Mouse (Mus musculus): ENCODE measurements at regions not wholly inside any gene's neighbourhood (a gene's known extent, or its start where the extent isn't known, plus 50 kb on each side); places are given as distances from the start of the nearest gene placed in this dataset.
"Not testable (repeated sequence)": the region's sequence is repeated elsewhere in the genome, so short reads cannot be mapped to it uniquely, and the experiment has no call there.

DNA sequence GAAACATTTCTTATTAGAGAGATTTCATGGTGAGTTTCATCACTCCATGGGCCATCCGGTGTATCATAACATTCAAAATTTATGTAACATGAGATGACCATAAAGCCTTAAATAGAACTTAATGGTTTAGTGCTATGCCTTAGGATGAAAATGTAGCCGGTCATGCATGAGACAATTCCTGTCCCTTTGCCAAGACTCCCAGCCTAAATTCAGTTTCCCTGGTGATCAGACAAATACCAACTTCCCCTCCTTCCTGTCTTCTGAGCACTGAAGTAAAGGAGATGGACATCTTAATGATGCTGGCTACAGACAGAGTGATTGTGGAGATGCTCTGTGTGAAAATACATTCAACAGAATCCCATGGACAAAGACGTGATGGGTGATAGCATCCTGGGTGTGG, 322.7 kb downstream of the Ets1 start:
- 60% methylated on average over 3 of the region's 3 CpGs for WGBS (ENCODE audit: insufficient replicate concordance)
- ATAC-seq (ENCODE audit: insufficient read depth): no peak
- Histone ChIP-seq H3K36me3 (replicated peaks) (no peaks in the 10 kb centered on the region), H3K27ac (replicated peaks) (no peak overlapping the region), H3K4me2 (no peak overlapping the region), H3K4me1 (replicated peaks) (no peaks in the 10 kb centered on the region), H3K4me3 (replicated peaks) (no peak overlapping the region), H3K9me3 (replicated peaks) (no peaks in the 10 kb centered on the region), H3K9ac (no peak overlapping the region), H3K27me3 (no peaks in the 10 kb centered on the region)

DNA sequence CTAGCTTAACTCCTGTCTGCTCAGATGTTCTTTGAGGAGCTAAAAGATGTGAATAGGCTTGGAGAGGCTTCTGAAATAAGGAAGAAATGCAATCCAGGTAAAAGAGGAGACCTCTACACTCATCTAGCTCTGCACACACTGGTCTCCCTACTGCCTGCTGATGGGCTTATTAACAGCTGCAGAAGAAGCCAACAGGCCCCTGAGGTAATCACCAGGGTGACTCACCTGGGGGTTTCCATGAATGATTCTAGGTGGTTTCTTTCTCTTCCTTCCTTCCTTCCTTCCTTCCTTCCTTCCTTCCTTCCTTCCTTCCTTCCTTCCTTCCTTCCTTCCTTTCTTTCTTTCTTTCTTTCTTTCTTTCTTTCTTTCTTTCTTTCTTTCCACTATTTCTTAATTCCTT, 323.4 kb downstream of the Ets1 start:
- H3K36me3 ChIP-seq (replicated peaks); H3K9me3 ChIP-seq (replicated peaks); H3K27ac ChIP-seq (replicated peaks); H3K4me2 ChIP-seq; H3K4me3 ChIP-seq (replicated peaks); H3K9ac ChIP-seq; ATAC-seq (ENCODE audit: insufficient read depth); H3K27me3 ChIP-seq; H3K4me1 ChIP-seq (replicated peaks): not testable (repeated sequence)

DNA sequence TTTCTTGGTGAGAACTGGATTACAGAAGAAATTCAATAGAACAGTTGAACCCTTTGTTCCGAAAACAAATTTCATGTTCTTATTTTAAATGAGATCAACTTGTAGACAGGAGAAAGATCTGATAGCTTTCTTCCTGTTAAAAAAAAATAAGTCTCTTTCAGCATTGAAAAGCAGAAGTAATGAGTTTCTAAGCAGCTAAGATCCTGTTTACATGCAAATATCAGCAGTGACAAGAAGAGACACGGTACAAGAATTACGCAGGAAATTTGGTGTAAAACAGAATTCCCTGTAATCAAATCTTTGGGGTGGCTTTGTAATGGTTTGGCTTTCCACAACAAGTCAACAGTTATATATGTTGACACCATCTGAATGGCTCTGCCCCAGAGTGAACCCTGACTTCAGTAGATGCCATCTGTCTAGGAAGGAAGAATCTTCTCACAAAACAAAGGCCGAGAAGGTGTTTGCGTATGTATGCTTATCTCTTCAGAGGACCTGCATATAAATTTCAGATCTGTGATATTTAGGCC, 326.7 kb downstream of the Ets1 start:
- Histone ChIP-seq H3K4me1 (replicated peaks) (no peaks in the 10 kb centered on the region), H3K9me3 (replicated peaks) (no peaks in the 10 kb centered on the region), H3K27ac (replicated peaks) (no peak overlapping the region), H3K36me3 (replicated peaks) (no peaks in the 10 kb centered on the region), H3K4me3 (replicated peaks) (no peak overlapping the region), H3K9ac (no peak overlapping the region), H3K4me2 (no peak overlapping the region), H3K27me3 (no peaks in the 10 kb centered on the region)
- 39% methylated on average over 5 of the region's 5 CpGs for WGBS (ENCODE audit: insufficient replicate concordance)
- no peak for ATAC-seq (ENCODE audit: insufficient read depth)

DNA sequence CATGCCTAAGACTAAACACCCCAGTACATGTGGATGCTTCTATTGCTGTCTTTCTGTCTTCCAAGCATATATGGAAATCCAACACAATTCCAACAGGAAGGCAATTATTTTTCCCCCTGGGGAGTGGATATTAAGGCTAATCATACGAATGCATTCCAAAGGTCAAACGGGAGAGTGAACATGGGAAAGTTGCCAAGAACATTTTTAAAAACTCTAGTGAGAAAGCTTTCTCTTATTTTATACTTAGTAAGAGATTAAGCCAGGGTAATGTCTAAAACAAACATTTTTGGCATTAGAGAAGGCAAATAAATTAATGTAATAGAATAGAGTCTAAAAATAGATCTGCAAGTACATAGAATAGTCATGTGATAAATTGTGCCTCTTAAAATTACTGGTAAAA, 332.4 kb downstream of the Ets1 start:
- H3K36me3 ChIP-seq (replicated peaks): no peaks in the 10 kb centered on the region
- WGBS (ENCODE audit: insufficient replicate concordance): 49% methylated on average over 2 of the region's 2 CpGs
- no peaks in the 10 kb centered on the region for H3K27me3 ChIP-seq
- no peak overlapping the region for H3K9ac ChIP-seq
- no peak for ATAC-seq (ENCODE audit: insufficient read depth)
- H3K9me3 ChIP-seq (replicated peaks): no peaks in the 10 kb centered on the region
- H3K4me3 ChIP-seq (replicated peaks): no peak overlapping the region
- no peaks in the 10 kb centered on the region for H3K4me1 ChIP-seq (replicated peaks)
- no peak overlapping the region for H3K4me2 ChIP-seq
- H3K27ac ChIP-seq (replicated peaks): no peak overlapping the region

DNA sequence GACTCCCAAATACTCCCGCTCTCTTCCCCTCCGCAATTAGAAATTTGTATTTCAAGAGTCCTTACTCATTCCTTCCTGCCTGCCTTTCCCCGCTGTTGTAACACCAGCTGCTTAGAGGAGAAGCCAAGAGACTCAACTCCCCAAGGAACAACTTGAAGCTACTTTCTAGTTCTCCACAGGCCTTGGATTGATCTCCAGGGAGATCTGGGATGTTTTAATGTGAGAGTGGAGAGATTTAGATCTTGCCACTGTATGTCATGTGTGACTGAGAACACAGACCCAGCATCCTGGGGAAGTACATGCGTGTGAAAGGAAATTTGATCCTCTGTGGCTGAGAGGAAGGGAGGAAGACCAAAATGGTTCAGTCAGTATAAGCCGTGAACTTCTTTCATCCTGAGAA, 335.4 kb downstream of the Ets1 start:
- no peaks in the 10 kb centered on the region for H3K4me1 ChIP-seq (replicated peaks)
- no peak for ATAC-seq (ENCODE audit: insufficient read depth)
- WGBS (ENCODE audit: insufficient replicate concordance): 72% methylated on average over 5 of the region's 5 CpGs

DNA sequence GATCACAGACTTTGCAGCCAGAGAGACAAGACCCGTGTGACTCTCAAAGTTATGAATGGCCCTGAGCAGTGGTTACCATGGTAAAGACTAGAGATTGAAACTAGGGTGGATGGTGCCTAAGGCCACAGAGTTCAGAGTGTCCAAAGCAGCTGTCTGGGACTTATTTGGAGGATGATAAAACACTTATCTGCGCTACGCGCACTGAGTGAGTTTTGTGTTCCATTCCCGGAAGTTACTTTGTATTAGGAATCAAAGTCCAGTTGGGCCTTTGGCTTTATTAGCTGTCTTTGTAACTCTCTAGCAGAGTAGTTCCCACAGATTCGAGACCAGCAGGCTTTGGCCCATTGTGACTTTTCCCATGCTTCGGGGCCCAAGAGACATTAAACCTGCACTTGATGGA, 335.9 kb downstream of the Ets1 start:
- WGBS (ENCODE audit: insufficient replicate concordance): 77% methylated on average over 7 of the region's 7 CpGs
- no peak overlapping the region for H3K27ac ChIP-seq (replicated peaks)
- no peak overlapping the region for H3K4me2 ChIP-seq
- H3K27me3 ChIP-seq: no peaks in the 10 kb centered on the region
- no peaks in the 10 kb centered on the region for H3K36me3 ChIP-seq (replicated peaks)
- H3K9me3 ChIP-seq (replicated peaks): no peaks in the 10 kb centered on the region
- no peak for ATAC-seq (ENCODE audit: insufficient read depth)
- H3K4me3 ChIP-seq (replicated peaks): no peak overlapping the region
- H3K4me1 ChIP-seq (replicated peaks): no peaks in the 10 kb centered on the region
- H3K9ac ChIP-seq: no peak overlapping the region

More for the DNA sequence above, 335.4 kb downstream of the Ets1 start:
- Histone ChIP-seq H3K9me3 (replicated peaks) (no peaks in the 10 kb centered on the region), H3K4me3 (replicated peaks) (no peak overlapping the region), H3K27me3 (no peaks in the 10 kb centered on the region), H3K4me2 (no peak overlapping the region), H3K36me3 (replicated peaks) (no peaks in the 10 kb centered on the region), H3K9ac (no peak overlapping the region), H3K27ac (replicated peaks) (no peak overlapping the region)

DNA sequence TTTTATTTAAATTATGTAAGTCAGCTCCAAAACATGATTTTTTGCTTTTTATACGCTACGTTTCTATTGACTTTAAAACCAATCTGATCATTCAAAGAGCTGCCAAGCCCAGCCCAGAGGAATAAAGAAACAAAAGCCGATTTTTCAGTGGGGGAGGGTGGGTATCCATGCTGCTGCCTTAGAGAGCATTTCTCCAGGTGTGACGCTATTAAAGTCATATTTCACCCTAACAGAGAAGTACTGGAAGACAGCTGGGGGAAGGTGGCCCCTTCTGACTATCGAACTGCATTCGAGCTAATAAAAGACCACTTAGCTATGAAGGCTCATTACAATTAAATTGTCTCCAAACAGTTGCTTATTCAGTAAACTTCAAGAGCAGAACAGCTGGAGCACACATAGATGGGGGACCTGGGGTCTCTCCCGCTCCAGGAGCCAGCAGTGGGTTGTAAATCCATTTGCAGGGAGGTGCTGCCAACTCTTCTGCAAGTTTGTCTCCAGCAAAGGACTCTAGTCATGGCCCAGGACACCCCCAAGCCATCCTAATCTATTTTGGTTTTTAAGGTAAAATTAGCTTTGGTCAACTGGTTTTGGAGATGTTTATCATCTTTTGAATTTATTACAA, 336.5 kb downstream of the Ets1 start:
- no peak for ATAC-seq (ENCODE audit: insufficient read depth)
- WGBS (ENCODE audit: insufficient replicate concordance): 62% methylated on average over 7 of the region's 7 CpGs
- no peak overlapping the region for H3K9ac ChIP-seq
- H3K4me2 ChIP-seq: no peak overlapping the region
- no peak overlapping the region for H3K27ac ChIP-seq (replicated peaks)
- no peaks in the 10 kb centered on the region for H3K27me3 ChIP-seq
- no peak overlapping the region for H3K4me3 ChIP-seq (replicated peaks)
- no peaks in the 10 kb centered on the region for H3K4me1 ChIP-seq (replicated peaks)
- no peaks in the 10 kb centered on the region for H3K9me3 ChIP-seq (replicated peaks)
- no peaks in the 10 kb centered on the region for H3K36me3 ChIP-seq (replicated peaks)

DNA sequence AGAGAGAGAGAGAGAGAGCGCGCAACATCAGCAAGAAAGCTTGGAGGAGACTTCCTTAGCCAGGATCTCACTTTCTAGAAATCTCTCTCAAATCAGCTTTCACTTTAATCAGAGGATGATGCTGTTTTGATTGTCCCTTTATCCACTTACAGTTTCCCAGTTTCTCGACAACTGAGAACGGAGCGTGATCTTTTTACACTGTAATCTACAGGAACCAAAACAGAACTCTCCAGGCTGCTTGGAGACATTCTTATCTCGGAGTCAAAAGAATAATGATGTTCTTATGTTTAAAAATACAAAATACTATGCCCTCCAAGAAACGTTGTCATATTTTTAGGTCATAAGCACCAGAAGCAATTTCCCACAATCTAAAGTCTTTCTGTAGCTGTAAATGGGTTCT, 341.7 kb downstream of the Ets1 start:
- 60% methylated on average over 7 of the region's 7 CpGs for WGBS (ENCODE audit: insufficient replicate concordance)
- Histone ChIP-seq H3K4me3 (replicated peaks) (no peak overlapping the region), H3K36me3 (replicated peaks) (no peaks in the 10 kb centered on the region), H3K4me1 (replicated peaks) (no peaks in the 10 kb centered on the region), H3K27me3 (no peaks in the 10 kb centered on the region), H3K9ac (no peak overlapping the region), H3K27ac (replicated peaks) (no peak overlapping the region), H3K4me2 (no peak overlapping the region), H3K9me3 (replicated peaks) (no peaks in the 10 kb centered on the region)
- ATAC-seq (ENCODE audit: insufficient read depth): no peak

DNA sequence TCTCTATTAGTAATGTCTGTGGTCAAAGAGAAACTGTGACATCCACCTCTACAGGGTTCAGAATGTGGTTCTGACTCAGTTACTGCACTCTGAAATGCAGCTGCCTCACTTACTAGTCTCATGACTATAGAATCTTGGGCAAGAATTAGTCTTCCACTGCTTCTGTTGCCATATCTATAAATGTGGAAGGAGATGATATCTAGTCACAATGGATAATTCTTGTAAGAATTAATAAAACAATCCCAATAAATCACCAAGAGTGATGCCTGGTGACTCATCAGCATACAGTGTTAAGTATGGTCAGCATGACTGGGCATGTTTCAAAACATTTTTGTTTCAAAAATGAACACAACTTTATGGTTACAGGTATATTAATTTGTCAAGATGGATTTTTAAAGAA, 344.8 kb downstream of the Ets1 start:
- Histone ChIP-seq H3K9ac (no peak overlapping the region), H3K4me1 (replicated peaks) (no peaks in the 10 kb centered on the region), H3K27ac (replicated peaks) (no peak overlapping the region), H3K4me2 (no peak overlapping the region), H3K27me3 (no peaks in the 10 kb centered on the region), H3K4me3 (replicated peaks) (no peak overlapping the region), H3K36me3 (replicated peaks) (no peaks in the 10 kb centered on the region), H3K9me3 (replicated peaks) (no peaks in the 10 kb centered on the region)
- ATAC-seq (ENCODE audit: insufficient read depth): no peak

DNA sequence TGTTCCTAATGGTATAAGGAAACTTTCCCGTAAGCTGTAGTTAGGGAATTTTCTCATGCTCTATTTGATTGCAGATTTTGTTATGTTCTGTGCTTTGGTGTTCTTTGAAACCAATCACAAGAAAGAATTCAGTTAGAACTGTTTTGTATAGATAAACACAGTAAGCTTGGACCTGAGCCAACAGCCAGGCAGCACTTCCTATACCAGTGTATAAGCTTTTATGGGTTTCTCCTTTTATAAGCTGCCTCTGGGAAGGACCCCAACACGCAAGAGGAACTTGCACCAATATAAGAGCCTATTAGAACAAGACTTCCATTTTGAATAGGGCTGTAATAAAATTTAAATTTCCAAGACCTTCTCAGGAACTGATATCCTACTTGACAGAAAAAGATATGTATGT, 347.2 kb downstream of the Ets1 start:
- H3K4me1 ChIP-seq (replicated peaks): no peaks in the 10 kb centered on the region
- no peak overlapping the region for H3K4me3 ChIP-seq (replicated peaks)
- no peaks in the 10 kb centered on the region for H3K9me3 ChIP-seq (replicated peaks)
- 47% methylated on average over 2 of the region's 2 CpGs for WGBS (ENCODE audit: insufficient replicate concordance)
- H3K27ac ChIP-seq (replicated peaks): no peak overlapping the region
- H3K36me3 ChIP-seq (replicated peaks): no peaks in the 10 kb centered on the region
- ATAC-seq (ENCODE audit: insufficient read depth): no peak
- H3K27me3 ChIP-seq: no peaks in the 10 kb centered on the region
- H3K9ac ChIP-seq: no peak overlapping the region
- H3K4me2 ChIP-seq: no peak overlapping the region

DNA sequence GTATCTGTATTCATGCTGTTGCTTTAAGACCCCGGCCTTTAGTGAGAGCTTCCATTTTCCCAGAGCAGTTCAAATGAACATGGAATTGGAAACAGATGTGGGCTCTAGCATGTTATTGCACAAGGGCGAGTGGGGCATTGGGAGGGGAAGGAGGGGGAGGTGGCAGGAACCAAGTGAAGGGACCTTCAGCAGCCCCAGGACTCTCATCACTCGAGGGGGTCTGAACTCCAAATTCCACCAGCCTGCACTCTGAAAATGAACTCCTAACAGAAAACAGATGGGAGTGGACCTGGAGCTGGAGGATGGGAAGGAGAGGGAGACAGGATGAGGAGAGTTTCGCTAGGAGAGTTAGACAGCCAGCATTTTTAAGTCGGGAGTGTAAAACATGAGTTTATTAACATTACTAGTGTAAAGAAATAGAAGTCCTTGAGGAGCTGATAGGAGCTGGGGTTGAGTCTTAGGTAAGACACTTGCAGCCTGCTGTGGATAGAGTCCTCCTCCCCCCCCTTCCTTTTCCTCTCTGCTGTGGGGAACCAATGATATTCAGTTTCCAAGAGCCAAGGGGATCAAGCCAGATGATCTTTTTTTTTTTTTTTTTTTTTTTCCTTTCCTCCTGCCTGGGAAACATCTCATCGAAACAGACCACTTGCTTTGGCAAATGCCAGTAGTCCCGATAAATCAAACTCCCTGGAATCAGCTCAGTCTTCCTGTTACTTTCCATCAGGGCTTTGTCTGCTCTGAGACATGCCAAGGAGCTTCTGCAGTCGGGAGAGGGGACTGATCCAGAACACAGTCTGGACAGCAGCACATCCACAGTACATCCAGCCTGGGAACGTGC, 351.0 kb downstream of the Ets1 start:
- ATAC-seq (ENCODE audit: insufficient read depth): no peak
- Histone ChIP-seq H3K9me3 (replicated peaks) (no peaks in the 10 kb centered on the region), H3K9ac (no peak overlapping the region), H3K27ac (replicated peaks) (no peak overlapping the region), H3K36me3 (replicated peaks) (no peaks in the 10 kb centered on the region), H3K4me3 (replicated peaks) (no peak overlapping the region), H3K4me2 (no peak overlapping the region), H3K4me1 (replicated peaks) (no peaks in the 10 kb centered on the region), H3K27me3 (no peaks in the 10 kb centered on the region)
- 33% methylated on average over 9 of the region's 9 CpGs for WGBS (ENCODE audit: insufficient replicate concordance)

DNA sequence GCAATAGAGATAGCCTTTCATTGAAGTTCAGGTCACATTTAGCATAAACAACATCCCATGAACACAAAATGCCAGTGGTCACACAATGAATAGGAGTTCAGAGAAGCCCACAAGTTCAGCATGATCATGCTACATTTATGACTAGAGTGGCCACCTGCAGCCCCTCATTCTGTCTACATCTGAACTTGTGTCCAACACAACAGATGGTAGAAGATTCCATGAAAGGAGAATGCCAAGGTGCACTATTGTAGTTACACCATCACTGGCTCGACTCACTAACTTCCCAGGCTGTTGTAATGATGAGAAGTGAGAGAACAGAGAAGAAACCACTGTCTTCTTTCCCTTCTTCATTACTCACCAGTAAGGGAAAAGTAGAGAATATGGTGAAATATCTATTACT, 353.0 kb downstream of the Ets1 start:
- Histone ChIP-seq H3K9ac (no peak overlapping the region), H3K36me3 (replicated peaks) (no peaks in the 10 kb centered on the region), H3K9me3 (replicated peaks) (no peaks in the 10 kb centered on the region), H3K4me1 (replicated peaks) (no peaks in the 10 kb centered on the region), H3K27me3 (no peaks in the 10 kb centered on the region), H3K4me3 (replicated peaks) (no peak overlapping the region), H3K27ac (replicated peaks) (no peak overlapping the region), H3K4me2 (no peak overlapping the region)
- WGBS (ENCODE audit: insufficient replicate concordance): 54% methylated on average over 1 of the region's 1 CpGs
- no peak for ATAC-seq (ENCODE audit: insufficient read depth)
